Mouse (Mus musculus) c-Kit-positive CD71-negative TER-119-negative erythroid progenitor cells, embryonic 14.5 days (primary cell): Measurements from ENCODE around the gene Raly.
"Not testable (repeated sequence)": the region's sequence is repeated elsewhere in the genome, so short reads cannot be mapped to it uniquely, and the experiment has no call there.

ENCODE experiments used
- DNase-seq: peaks from one replicate; pipeline ENCODE4 v3.0.0-alpha.2; 2013; ENCODE audit warnings: low read depth

The Raly gene

DNA sequence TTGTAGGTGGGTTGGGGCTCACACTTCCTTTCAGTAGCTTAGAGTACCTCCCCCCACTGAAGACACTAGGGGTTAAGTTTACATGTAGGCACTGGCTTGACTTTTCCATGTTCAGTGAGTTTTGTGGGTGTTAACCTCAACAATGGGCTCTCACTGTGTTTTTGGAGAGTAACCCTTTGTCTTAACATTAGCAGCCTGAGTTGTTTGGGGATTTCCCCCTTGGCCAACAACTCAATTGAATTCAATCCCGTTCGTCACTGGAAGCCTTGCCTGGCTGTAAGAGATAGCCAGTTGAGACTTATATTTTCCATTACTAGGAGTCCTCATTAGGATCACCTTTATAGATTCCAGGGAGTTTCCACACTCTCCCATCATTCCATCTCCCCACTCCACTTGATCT lies 45.6 kb downstream of the Raly start:
- DNase-seq: no peak

DNA sequence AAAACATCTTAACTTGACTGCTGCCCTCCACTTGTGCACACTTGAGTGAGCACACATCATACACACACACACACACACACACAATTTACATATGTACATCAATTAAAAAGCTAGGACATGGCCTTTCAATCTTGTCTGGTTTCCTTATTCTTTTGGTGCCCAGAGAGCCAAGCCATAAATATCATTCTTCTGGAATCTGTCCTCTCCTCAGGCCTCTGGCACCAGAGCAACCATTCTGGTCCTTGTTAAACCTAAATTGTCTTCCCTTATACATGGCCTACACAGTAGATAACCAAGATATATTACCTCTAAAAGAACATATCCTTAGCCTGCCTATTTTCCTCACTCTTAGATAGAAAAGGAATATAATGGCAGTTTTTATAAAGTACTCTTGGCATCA lies 57.2 kb downstream of the Raly start:
- DNase-seq: no peak

GRCm38 (mm10) chr2:154855383-154855782 lies 64.5 kb downstream of the Raly start:
- peak; percentile 24 for DNase-seq

DNA sequence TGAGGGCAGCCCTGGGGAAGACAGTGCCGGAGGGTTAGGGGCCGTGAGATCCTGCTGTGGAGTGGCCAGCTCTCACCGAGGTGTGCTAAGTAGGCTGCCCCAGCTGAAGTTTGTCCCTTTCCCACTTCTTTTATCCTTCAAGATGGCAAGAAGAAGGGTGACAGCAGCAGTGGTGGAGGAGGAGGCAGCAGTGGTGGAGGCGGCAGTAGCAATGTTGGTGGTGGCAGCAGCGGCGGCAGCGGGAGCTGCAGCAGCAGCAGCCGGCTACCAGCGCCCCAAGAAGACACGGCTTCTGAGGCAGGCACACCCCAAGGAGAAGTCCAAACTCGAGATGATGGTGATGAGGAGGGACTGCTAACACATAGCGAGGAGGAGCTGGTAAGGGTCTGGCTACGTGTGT lies 72.8 kb downstream of the Raly start:
- DNase-seq: no peak

DNA sequence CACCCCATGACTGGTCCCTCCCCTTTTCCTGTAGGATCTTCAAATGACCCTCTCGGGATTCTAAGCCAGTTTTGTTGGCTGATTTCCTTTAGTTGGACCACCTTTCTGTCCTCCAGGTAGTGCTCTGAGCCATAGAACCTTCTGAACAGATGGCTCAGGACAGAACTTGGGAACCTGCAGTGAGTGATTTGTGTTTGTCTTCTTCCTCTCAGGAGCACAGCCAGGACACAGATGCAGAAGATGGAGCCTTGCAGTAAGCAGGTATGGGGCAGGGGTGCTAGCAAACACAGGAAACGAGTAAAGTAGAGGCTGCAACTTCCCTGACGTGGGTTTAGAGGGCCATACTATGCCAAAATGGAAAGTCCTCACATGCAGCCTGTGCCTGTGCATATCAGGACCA lies 74.8 kb downstream of the Raly start:
- DNase-seq: no peak

DNA sequence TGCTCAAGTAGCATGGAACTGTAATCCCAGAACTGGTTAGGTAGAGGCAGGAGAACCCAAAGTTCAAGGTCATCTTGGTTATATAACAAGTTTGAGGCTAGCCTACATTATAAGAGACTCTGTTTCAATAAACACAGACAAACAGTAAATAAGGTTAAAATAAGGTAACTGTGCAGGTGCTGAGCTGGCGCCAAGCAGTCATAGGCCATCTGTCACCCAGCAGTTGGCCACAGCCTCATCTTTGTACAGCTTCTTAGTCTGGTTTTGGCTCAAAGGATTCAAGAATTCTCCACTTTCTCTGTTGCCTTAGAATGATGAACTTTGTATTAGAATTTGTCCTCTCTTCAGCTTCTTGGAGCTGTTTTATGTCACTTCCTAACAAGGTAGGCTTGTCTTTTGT lies 77.2 kb downstream of the Raly start:
- no peak for DNase-seq

DNA sequence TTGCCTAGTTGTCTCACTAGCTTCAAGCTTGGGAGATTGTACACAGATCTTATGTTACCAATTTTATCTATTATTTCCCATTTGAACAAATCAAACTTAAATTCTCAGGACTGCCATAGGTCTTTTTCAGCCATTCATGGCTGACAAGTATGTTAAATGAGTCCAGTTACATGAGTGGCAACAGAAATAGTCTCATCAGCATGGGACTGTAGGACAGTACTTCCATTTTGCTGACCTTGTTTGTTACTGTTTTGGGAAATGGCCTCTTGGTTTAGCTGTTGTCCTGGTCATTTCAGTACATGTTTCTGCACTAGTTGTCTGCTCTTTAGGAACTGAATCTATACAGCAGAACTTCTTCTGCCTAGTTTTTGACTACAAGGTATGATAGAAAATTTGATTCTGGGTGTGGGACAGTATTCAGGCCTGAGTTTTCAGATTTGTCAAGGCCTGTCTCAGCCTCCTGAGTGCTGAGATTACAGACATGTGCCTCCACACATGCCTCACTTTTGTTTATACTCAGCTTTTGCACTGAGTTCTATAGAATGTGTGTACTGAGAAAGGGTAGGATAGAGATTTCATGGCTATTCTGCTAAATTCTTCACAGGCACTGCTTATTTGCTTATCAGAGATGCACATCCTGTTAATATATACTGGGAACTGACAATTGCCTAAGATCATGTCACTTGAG lies 79.2 kb downstream of the Raly start:
- no peak for DNase-seq

- DNase-seq: no peak
These were observed 85.7 kb downstream of the Raly start for GRCm38 (mm10) chr2:154876621-154877020.

GRCm38 (mm10) chr2:154891585-154891984 lies 100.7 kb downstream of the Raly start:
- DNase-seq: no peak

GRCm38 (mm10) chr2:154892201-154893044 lies 101.5 kb downstream of the Raly start, which contains the start of gene Eif2s2:
TSS of gene Eif2s2 (minus strand) at chr2:154892935.
- peak; percentile 97 for DNase-seq

DNA sequence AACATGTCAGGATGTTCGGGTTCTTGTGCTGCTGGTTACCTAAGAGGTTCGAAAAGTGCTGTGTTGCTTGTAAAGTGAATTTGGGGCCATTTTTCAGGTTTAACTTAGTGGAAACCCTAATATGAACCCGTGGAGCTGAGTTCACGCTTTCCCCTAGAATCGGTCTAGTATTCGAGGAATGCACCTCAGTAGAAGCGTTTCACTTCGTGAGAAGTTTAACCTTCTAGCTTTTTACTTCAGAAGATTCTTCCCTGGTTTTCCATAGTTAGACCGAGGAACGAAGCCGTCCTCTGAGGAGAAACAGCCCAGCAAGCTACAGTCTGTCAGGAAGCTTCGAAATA lies 102.1 kb downstream of the Raly start:
- DNase-seq: no peak

DNA sequence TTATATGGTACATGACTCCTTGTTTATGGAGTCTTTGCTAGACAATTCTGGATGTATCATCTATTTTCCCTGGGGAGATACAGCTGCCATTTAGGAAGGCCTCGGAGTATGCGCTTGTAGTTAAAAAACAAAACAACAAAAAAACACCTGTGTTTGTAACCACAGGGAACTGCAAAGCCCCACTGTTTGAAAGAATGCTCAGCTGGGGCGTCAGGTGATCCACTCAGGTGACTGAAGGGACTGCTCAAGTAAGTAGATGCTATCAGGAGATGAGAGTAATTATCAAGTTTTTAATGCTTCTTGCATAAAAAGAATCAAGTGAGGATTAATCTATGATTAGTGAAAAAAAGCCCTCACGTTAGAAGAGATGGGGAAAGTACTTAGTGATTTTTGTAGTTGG lies 102.7 kb downstream of the Raly start:
- no peak for DNase-seq

DNA sequence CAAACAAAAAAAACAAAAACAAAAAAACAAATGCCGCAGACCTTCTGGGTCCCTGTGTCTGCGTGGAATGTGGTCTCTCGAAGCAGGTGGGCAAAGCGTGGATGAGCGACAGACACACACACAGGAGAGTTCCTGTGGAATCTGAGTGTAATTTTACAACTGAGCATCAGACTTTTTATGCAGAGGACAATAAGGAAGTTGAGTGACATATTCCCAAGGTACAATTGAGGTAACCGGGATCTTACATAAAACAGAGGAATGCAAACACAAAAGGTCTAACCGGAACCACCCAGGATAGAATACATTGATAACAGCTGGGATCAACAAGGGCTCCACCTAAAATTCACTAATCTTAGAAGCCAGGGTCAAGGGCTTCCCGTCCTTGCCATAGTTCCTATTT lies 108.1 kb downstream of the Raly start:
- not testable (repeated sequence) for DNase-seq

- not testable (repeated sequence) for DNase-seq
These were observed 108.5 kb downstream of the Raly start for GRCm38 (mm10) chr2:154899412-154899811.

DNA sequence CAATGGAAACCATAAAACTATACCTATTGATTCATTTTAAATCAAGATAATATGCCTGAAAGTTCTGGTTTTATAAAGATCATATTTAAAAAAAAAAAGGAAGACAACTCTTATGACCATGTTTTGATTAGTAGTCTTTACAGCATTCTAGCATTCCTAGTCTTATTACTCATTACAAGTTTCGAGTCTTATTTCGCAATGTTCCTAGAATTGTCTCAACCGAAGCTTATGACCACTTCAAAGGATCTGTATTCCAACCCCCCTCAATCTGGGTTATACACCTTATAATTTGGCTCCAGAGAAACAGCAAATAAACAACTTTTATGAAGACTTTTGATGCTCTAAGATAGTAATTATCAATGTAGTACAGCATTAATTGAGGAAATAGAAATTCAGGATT lies 111.2 kb downstream of the Raly start:
- DNase-seq: no peak

- no peak for DNase-seq
These were observed 114.9 kb downstream of the Raly start for GRCm38 (mm10) chr2:154905796-154906195.

- DNase-seq: not testable (repeated sequence)
These were observed 117.3 kb downstream of the Raly start for GRCm38 (mm10) chr2:154908223-154908622.

DNA sequence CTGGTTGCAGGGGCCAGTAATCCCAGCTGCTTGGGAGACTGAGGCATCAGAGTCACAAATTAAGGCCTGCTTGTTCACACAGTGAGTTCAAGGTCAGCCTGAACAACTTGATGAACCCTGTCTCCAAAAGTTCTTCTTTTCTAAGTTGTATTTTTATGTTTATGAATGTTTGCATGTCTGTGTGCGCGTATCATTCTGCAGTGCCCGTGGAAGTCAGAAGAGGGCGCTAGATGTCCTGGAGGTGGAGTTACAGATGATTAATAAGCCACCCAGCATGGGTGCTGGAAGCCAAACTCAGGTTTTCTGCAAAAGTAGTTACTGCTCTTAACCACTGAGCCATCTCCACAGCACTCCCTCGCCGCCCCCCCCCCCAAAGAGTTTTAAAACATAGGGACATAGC lies 118.9 kb downstream of the Raly start:
- DNase-seq: no peak

- DNase-seq: no peak
These were observed 125.1 kb downstream of the Raly start for GRCm38 (mm10) chr2:154915922-154916541.

GRCm38 (mm10) chr2:154916547-154916946 lies 125.7 kb downstream of the Raly start:
- peak; percentile 29 for DNase-seq
